Comparison of ENCODE assay signal across 8 mouse cellular contexts in genomic region chr4:148859415-148859814, GRCm38 (mm10). TPM values are rescaled to one million over a fixed set of nuclear protein-coding genes. Genes with fewer than 3 reads are reported as not detected.
DNase-seq lines count a peak whose midpoint lies in the region; ATAC-seq and TF ChIP-seq lines count a peak whose summit lies in the region.

No protein-coding gene starts in this region.

- H3K9ac ChIP-seq in heart, embryonic 13.5 days = peak overlapping the region; percentile 73
- no peak overlapping the region for H3K9ac ChIP-seq in heart, adult 2 months (ENCODE audit: low read depth, low read length)
- H3K9ac ChIP-seq in ES-E14 (ENCODE audit: insufficient read depth, low read depth, low read length, poor library complexity, severe bottlenecking) = peak overlapping the region; percentile 54; the same call in 1 of the 2 replicates
- H3K9ac ChIP-seq in hindbrain, embryonic 12.5 days = peak overlapping the region; percentile 35; the same call in 1 of the 2 replicates
- H3K9ac ChIP-seq in midbrain, embryonic 11.5 days (ENCODE audit: low read length) = 0 out of 2 replicates have a peak overlapping the region, but pooled peaks have one; percentile 41

- in situ Hi-C loops in ES-E14 (cut with MboI; ENCODE audit: low sequenced_read_pairs in 2 of 2, unreplicated experiment in 2 of 2) = no loop called here

- H3K9me3 ChIP-seq in heart, embryonic 13.5 days = no peaks in the 10 kb centered on the region
- no peaks in the 10 kb centered on the region for H3K9me3 ChIP-seq in ES-E14 (ENCODE audit: control insufficient read depth, insufficient read depth, low read depth, low read length)
- H3K9me3 ChIP-seq in hindbrain, embryonic 12.5 days (replicated peaks) = no peaks in the 10 kb centered on the region
- H3K9me3 ChIP-seq in midbrain, embryonic 11.5 days (ENCODE audit: control insufficient read depth, low read length) = no peaks in the 10 kb centered on the region

- H3K79me2 ChIP-seq in heart, adult 2 months (replicated peaks; ENCODE audit: control insufficient read depth, insufficient read depth, low read length) = no peaks in the 10 kb centered on the region

- DNase-seq in heart, adult 2 months = no peak
- DNase-seq in ES-E14 (ENCODE audit: low read depth, low spot score) = no peak
- DNase-seq in midbrain, embryonic 11.5 days (ENCODE audit: low spot score, missing footprints) = peak; percentile 91
- no peak for DNase-seq in layer of hippocampus, adult 11-12 months (ENCODE audit: low spot score)
- no peak for DNase-seq in thymus, postnatal 10 days (ENCODE audit: low spot score in 2 of 2)
- no peak for DNase-seq in thymus, postnatal 4 days

- H3K4me2 ChIP-seq in heart, embryonic 13.5 days = peak overlapping the region; percentile 66
- H3K4me2 ChIP-seq in hindbrain, embryonic 12.5 days (replicated peaks) = peak overlapping the region; percentile 54
- peak overlapping the region; percentile 45 for H3K4me2 ChIP-seq in midbrain, embryonic 11.5 days

- 55% methylated on average over 7 of the region's 7 CpGs for WGBS in heart, embryonic 13.5 days
- 65% methylated on average over 7 of the region's 7 CpGs for WGBS in heart, adult 2 months
- WGBS in hindbrain, embryonic 12.5 days = 33% methylated on average over 7 of the region's 7 CpGs
- 43% methylated on average over 7 of the region's 7 CpGs for WGBS in midbrain, embryonic 11.5 days

- H3K27me3 ChIP-seq in heart, embryonic 13.5 days (replicated peaks) = peaks cover 36% of the 10 kb centered on the region
- no peaks in the 10 kb centered on the region for H3K27me3 ChIP-seq in heart, adult 2 months (ENCODE audit: control insufficient read depth, insufficient read depth, low read length)
- H3K27me3 ChIP-seq in hindbrain, embryonic 12.5 days = peaks cover 79% of the 10 kb centered on the region
- peaks cover 63% of the 10 kb centered on the region for H3K27me3 ChIP-seq in midbrain, embryonic 11.5 days (ENCODE audit: control insufficient read depth, insufficient read depth, low read length)

- no peak for TF ChIP-seq CTCF in heart, adult 2 months (IDR thresholded peaks at IDR 0.05)

- no peak for TF ChIP-seq EP300 in heart, adult 2 months (IDR thresholded peaks at IDR 0.05; ENCODE audit: insufficient read depth, low read depth, low read length)

- no peaks in the 10 kb centered on the region for H3K36me3 ChIP-seq in heart, embryonic 13.5 days
- no peaks in the 10 kb centered on the region for H3K36me3 ChIP-seq in heart, adult 2 months (ENCODE audit: control insufficient read depth, insufficient read depth, low read length)
- no peaks in the 10 kb centered on the region; the same call in 1 of the 2 replicates for H3K36me3 ChIP-seq in ES-E14 (ENCODE audit: control insufficient read depth, insufficient read depth, low read length, poor library complexity, severe bottlenecking)
- H3K36me3 ChIP-seq in hindbrain, embryonic 12.5 days = no peaks in the 10 kb centered on the region
- no peaks in the 10 kb centered on the region for H3K36me3 ChIP-seq in midbrain, embryonic 11.5 days (ENCODE audit: control insufficient read depth, insufficient read depth, low read length)

- peaks cover 80% of the 10 kb centered on the region for H3K4me1 ChIP-seq in heart, embryonic 13.5 days
- peaks cover 14% of the 10 kb centered on the region for H3K4me1 ChIP-seq in heart, adult 2 months (ENCODE audit: control insufficient read depth, insufficient read depth, low read length)
- peaks cover 3 to 33% of the 10 kb centered on the region in 2 experiments; a peak in 2 of 4 replicates for H3K4me1 ChIP-seq in ES-E14 (ENCODE audit: control insufficient read depth in 2 of 2, insufficient read depth in 2 of 2, low read length in 2 of 2, poor library complexity in 1 of 2)
- peaks cover 57% of the 10 kb centered on the region for H3K4me1 ChIP-seq in hindbrain, embryonic 12.5 days
- peaks cover 26% of the 10 kb centered on the region for H3K4me1 ChIP-seq in midbrain, embryonic 11.5 days (ENCODE audit: control insufficient read depth, insufficient read depth, low read length)

- no peak for TF ChIP-seq POLR2A in heart, adult 2 months (IDR thresholded peaks at IDR 0.05; ENCODE audit: insufficient read depth, low read depth, low read length)

- peak overlapping the region; percentile 72; the same call in 1 of the 2 replicates for H3K27ac ChIP-seq in heart, embryonic 13.5 days (replicated peaks)
- no peak overlapping the region for H3K27ac ChIP-seq in heart, adult 2 months
- H3K27ac ChIP-seq in ES-E14 (ENCODE audit: insufficient read depth, low read depth, low read length, poor library complexity, severe bottlenecking) = no peak overlapping the region
- peak overlapping the region; percentile 79 for H3K27ac ChIP-seq in hindbrain, embryonic 12.5 days
- peak overlapping the region; percentile 67 for H3K27ac ChIP-seq in midbrain, embryonic 11.5 days (ENCODE audit: low read depth, low read length)

- intact Hi-C loops in heart, adult 2 months (cut with DNase I) = no loop called here

- no peak for ATAC-seq in heart, embryonic 13.5 days (ENCODE audit: extremely low read depth, insufficient number of reproducible peaks, low FRiP score, low TSS enrichment)
- no peak; the same call in 1 of the 2 replicates for ATAC-seq in hindbrain, embryonic 12.5 days (ENCODE audit: low FRiP score)
- peak; percentile 17 for ATAC-seq in midbrain, embryonic 11.5 days (ENCODE audit: low FRiP score)

- H3K4me3 ChIP-seq in heart, embryonic 13.5 days = peak overlapping the region; percentile 37
- no peak overlapping the region for H3K4me3 ChIP-seq in heart, adult 2 months
- H3K4me3 ChIP-seq in ES-E14 (ENCODE audit: insufficient read depth in 1 of 2, low read depth in 1 of 2, low read length in 2 of 2, poor library complexity in 1 of 2, severe bottlenecking in 1 of 2) = peak overlapping the region; percentile 48 to 53; a peak in 2 of 4 replicates
- peak overlapping the region; percentile 24; the same call in 1 of the 2 replicates for H3K4me3 ChIP-seq in hindbrain, embryonic 12.5 days
- no peak overlapping the region for H3K4me3 ChIP-seq in midbrain, embryonic 11.5 days (ENCODE audit: low read depth, low read length)

TF ChIP-seq in ES-E14, 5 proteins besides CTCF, POLR2A, EP300 and RAD21:
- TF ChIP-seq MAFK (IDR thresholded peaks at IDR 0.05; ENCODE audit: insufficient read depth, low read depth, low read length) = no peak
- TF ChIP-seq ZNF384 (IDR thresholded peaks at IDR 0.05; ENCODE audit: low read depth, low read length) = no peak
- TF ChIP-seq CHD2 (IDR thresholded peaks at IDR 0.05; ENCODE audit: low read depth, low read length) = no peak
TF ChIP-seq in ES-E14: peak in this region for 0.

RNA-seq across cellular contexts. Expression of gene Casz1, which starts 55.2 kb away (rescaled TPM):
- 18.3 and 20.2 TPM in 2 replicates for polyA plus RNA-seq in heart, embryonic 13.5 days (2015; fragmentation: Nextera tagmentation; extraction: Ambion mirVana)
- total RNA-seq in heart, adult 2 months (2021) = 10 to 100 TPM; 42.5 to 47.0 TPM
- 21.2 and 22.4 TPM in 2 replicates for polyA plus RNA-seq in heart, adult 2 months (2012; rRNA removed)
- 4.0 and 11.0 TPM in 2 replicates for total RNA-seq in ES-E14 (2012; rRNA removed)
- polyA plus RNA-seq in hindbrain, embryonic 12.5 days (2016; fragmentation: Nextera tagmentation; extraction: Ambion mirVana) = 7.1 and 8.9 TPM in 2 replicates
- 1.6 TPM in 2 replicates for polyA plus RNA-seq in midbrain, embryonic 11.5 days (2014; fragmentation: Nextera tagmentation; extraction: Ambion mirVana)

Comparison
In these comparisons a context has a peak if more than half of its experiments do, and no peak if none do; other contexts are left out.
1. H3K27ac ChIP-seq: peak in heart, embryonic 13.5 days (single experiment), hindbrain, embryonic 12.5 days (single experiment) and midbrain, embryonic 11.5 days (single experiment); none in heart, adult 2 months (single experiment) and ES-E14 (single experiment).
2. H3K4me3 ChIP-seq: peak in heart, embryonic 13.5 days (single experiment), ES-E14 (2 of 2) and hindbrain, embryonic 12.5 days (single experiment); none in heart, adult 2 months (single experiment) and midbrain, embryonic 11.5 days (single experiment).
3. Peak in every context shown above with its lines, with median percentiles within 50 percentile points of each other: H3K4me2 ChIP-seq.